Mouse (Mus musculus) stomach, postnatal 0 days (tissue): Measurements from ENCODE around the gene Fbxo39.

Experiments used
- CTCF ChIP-seq: IDR thresholded peaks from 2 replicates; pipeline ENCODE4 v1.5.1; 2016; ENCODE audit warnings: antibody characterized with exemption, low read depth, mild to moderate bottlenecking, moderate library complexity
- EP300 ChIP-seq: optimal IDR thresholded peaks from 2 replicates; pipeline ENCODE3; 2016; ENCODE audit warnings: antibody characterized with exemption

GRCm38 (mm10) chr11:72338437-72338871, 24.2 kb downstream of the Fbxo39 start:
- TF ChIP-seq EP300 (no peak), CTCF (no peak)
